Mouse (Mus musculus) cerebellum, adult 2 months (tissue): ENCODE results near the gene Tek.

Experiments used
- CTCF ChIP-seq: fragments of 200-500 bp; IDR thresholded peaks from 2 replicates; pipeline ENCODE4 v1.5.1; 2011; ENCODE audit warnings: low read depth, mild to moderate bottlenecking, control low read depth, low read length, moderate library complexity, borderline replicate concordance; ENCODE audit not compliant: insufficient read depth
- POLR2A ChIP-seq: fragments of 200-500 bp; IDR thresholded peaks from 2 replicates; pipeline ENCODE4 v1.6.1; 2011; ENCODE audit warnings: low read length, control low read depth, borderline replicate concordance; ENCODE audit not compliant: insufficient read depth

- TF ChIP-seq CTCF (no peak), POLR2A (no peak)
Measured at GRCm38 (mm10) chr4:94785921-94786320, 46.8 kb downstream of the Tek start.
